ENCODE assay signal across 13 mouse cellular contexts in genomic region chr3:142935949-142936348, GRCm38 (mm10). TPM values are rescaled to one million over a fixed set of nuclear protein-coding genes. Genes with fewer than 3 reads are reported as not detected.
A peak's percentile ranks its signal among the peaks of the same experiment; 100 is the strongest.
DNase-seq lines count a peak whose midpoint lies in the region; ATAC-seq lines count a peak whose summit lies in the region.
"Had no signal": no experiment of that assay in that cellular context is flagged by ENCODE, and none has a peak within 500 bp of the region (broad histone marks: within the 10 kb centered on the region; RNA-seq: fewer than 3 reads in every experiment).

No protein-coding gene starts in this region.

- peak overlapping the region; percentile 24; the same call in 1 of the 2 replicates for H3K4me3 ChIP-seq in brown adipose tissue, adult 24 weeks (ENCODE audit: insufficient read depth, low read depth, low read length)
- no peak overlapping the region for H3K4me3 ChIP-seq in liver, embryonic 16.5 days (ENCODE audit: low read depth, low read length)
- H3K4me3 ChIP-seq: erythroblast, embryonic 14.5 days had no signal

- ATAC-seq in liver, embryonic 16.5 days (ENCODE audit: low read depth), result peak; percentile 21; the same call in 1 of the 2 replicates
- ATAC-seq in megakaryocyte-erythroid progenitor cell, adult 5-6 weeks (replicated peaks; ENCODE audit: low FRiP score, low TSS enrichment, poor library complexity, severe bottlenecking), result peak; percentile 86
- ATAC-seq: intestine, postnatal 0 days had no signal

- H3K9ac ChIP-seq in liver, embryonic 16.5 days (ENCODE audit: low read depth, low read length), result no peak overlapping the region

- DNase-seq in embryo, embryonic 10 days (ENCODE audit: low spot score), result peak; percentile 12
- no peak for DNase-seq in embryo, embryonic 10.5 days (ENCODE audit: low spot score)
- DNase-seq in frontal cortex, postnatal 25 days (ENCODE audit: low spot score in 2 of 2), result no peak
- no peak for DNase-seq in layer of hippocampus, postnatal 14 days (ENCODE audit: low spot score in 2 of 2)
- DNase-seq in frontal cortex, postnatal 10 days (ENCODE audit: low spot score in 2 of 2), result no peak
- DNase-seq: cerebellum, adult 9-11 months; gastrocnemius, postnatal 10 days had no signal

- no peak overlapping the region; the same call in 1 of the 2 replicates for H3K27ac ChIP-seq in brown adipose tissue, adult 24 weeks (replicated peaks; ENCODE audit: low read depth, low read length)
- no peak overlapping the region for H3K27ac ChIP-seq in liver, embryonic 16.5 days (ENCODE audit: low read length)
- H3K27ac ChIP-seq: macrophage had no signal

- no peaks in the 10 kb centered on the region for H3K9me3 ChIP-seq in liver, embryonic 16.5 days (replicated peaks; ENCODE audit: control insufficient read depth, low read length)

- no peaks in the 10 kb centered on the region for H3K4me1 ChIP-seq in brown adipose tissue, adult 24 weeks (ENCODE audit: control insufficient read depth, insufficient read depth, insufficient read length, low read length)
- no peaks in the 10 kb centered on the region for H3K4me1 ChIP-seq in liver, embryonic 16.5 days (ENCODE audit: control insufficient read depth, low read depth, low read length)

- H3K27me3 ChIP-seq in liver, embryonic 16.5 days (ENCODE audit: control insufficient read depth, insufficient read depth, low read depth, low read length), result no peaks in the 10 kb centered on the region

- H3K4me2 ChIP-seq in liver, embryonic 16.5 days (ENCODE audit: low read depth, low read length), result no peak overlapping the region

- H3K36me3 ChIP-seq in liver, embryonic 16.5 days (ENCODE audit: control insufficient read depth, insufficient read depth), result no peaks in the 10 kb centered on the region

- WGBS in liver, embryonic 16.5 days (ENCODE audit: insufficient replicate concordance), result 19% methylated on average over 5 of the region's 5 CpGs

RNA-seq across cellular contexts. Expression of gene Pkn2, which starts 54.1 kb away (rescaled TPM):
- 17.5 and 19.8 TPM in 2 replicates for polyA plus RNA-seq in brown adipose tissue, adult 24 weeks (2012; ENCODE audit: insufficient read depth, insufficient read length, missing spikeins)
- polyA plus RNA-seq in liver, embryonic 16.5 days (2015; fragmentation: Nextera tagmentation; extraction: Ambion mirVana), result 30.6 and 31.4 TPM in 2 replicates
- total RNA-seq in megakaryocyte-erythroid progenitor cell, adult 5-6 weeks (2014; fragmentation: Nextera tagmentation), result 59.7 and 69.4 TPM in 2 replicates
- 78.4 and 95.0 TPM in 2 replicates for total RNA-seq in megakaryocyte-erythroid progenitor cell, adult 5-6 weeks (2017)
- 10 to 100 TPM; 29.0 to 29.2 TPM for total RNA-seq in layer of hippocampus, postnatal 14 days (2021)
